Mouse (Mus musculus) lung, postnatal 0 days (tissue): ENCODE data around the gene Arpc4. TPM values are rescaled to one million over a fixed set of nuclear protein-coding genes. Genes with fewer than 3 reads are reported as not detected.
A peak's percentile ranks its signal among the peaks of the same experiment; 100 is the strongest.

ENCODE experiments used
- ATAC-seq: fragments of 200-750 bp; cut with Nextera tagmentation; 2 replicates; pipeline ENCODE4 v1.8.0; 2017; ENCODE audit warnings: moderate library complexity
- DNase-seq: peaks from one replicate; pipeline ENCODE4 v3.0.0-alpha.2; 2016; ENCODE audit warnings: low spot score
- H3K27ac ChIP-seq: fragments of 300-500 bp; sonication (generic); 2 replicates; pipeline ENCODE4 v1.5.1; 2014; ENCODE audit warnings: antibody characterized with exemption, mild to moderate bottlenecking, low read length, mixed read lengths
- H3K27me3 ChIP-seq: fragments of 300-500 bp; sonication (generic); replicated peaks from 2 replicates; pipeline ENCODE4 v1.6.1; 2014; ENCODE audit warnings: low read length, mixed read lengths; ENCODE audit not compliant: insufficient read depth
- H3K36me3 ChIP-seq: fragments of 300-500 bp; sonication (generic); 2 replicates; pipeline ENCODE4 v1.6.1; 2014; ENCODE audit warnings: low read length, mixed read lengths; ENCODE audit not compliant: insufficient read depth
- H3K4me1 ChIP-seq: fragments of 300-500 bp; sonication (generic); 2 replicates; pipeline ENCODE4 v1.6.1; 2014; ENCODE audit warnings: antibody characterized with exemption, low read depth, low read length, mixed read lengths; ENCODE audit not compliant: insufficient read depth
- H3K4me2 ChIP-seq: fragments of 300-500 bp; sonication (generic); replicated peaks from 2 replicates; pipeline ENCODE4 v1.6.1; 2014; ENCODE audit warnings: low read depth, mild to moderate bottlenecking, low read length, moderate library complexity, mixed read lengths
- H3K4me3 ChIP-seq: fragments of 300-500 bp; sonication (generic); 2 replicates; pipeline ENCODE4 v1.5.1; 2014; ENCODE audit warnings: low read depth, low read length
- H3K9ac ChIP-seq: fragments of 300-500 bp; sonication (generic); replicated peaks from 2 replicates; pipeline ENCODE4 v1.6.1; 2014; ENCODE audit warnings: low read depth, mild to moderate bottlenecking
- H3K9me3 ChIP-seq: fragments of 300-500 bp; sonication (generic); 2 replicates; pipeline ENCODE4 v1.6.1; 2016; ENCODE audit warnings: low read length, mixed read lengths
- CTCF ChIP-seq: IDR thresholded peaks from 2 replicates; pipeline ENCODE4 v1.5.1; 2016; ENCODE audit warnings: antibody characterized with exemption, mild to moderate bottlenecking
- EP300 ChIP-seq: IDR thresholded peaks from 2 replicates; pipeline ENCODE4 v1.6.1; 2016; ENCODE audit warnings: antibody characterized with exemption, mild to moderate bottlenecking, control low read depth
- WGBS: fragments of 180-500 bp; shearing (Covaris S2); extraction: QIAGEN DNeasy Blood & Tissue Kit; methylation state at CpG from one replicate; pipeline ENCODE4 v1.1.7; 2014; 5-methylcytosine and 5-hydroxymethylcytosine counted together
- polyA plus RNA-seq: library from polyadenylated mRNA; unstranded; fragments of >200 nt; fragmentation: Nextera tagmentation; extraction: Ambion mirVana; gene quantifications from 2 replicates; pipeline ENCODE4 v1.2.1, GENCODE M21; 2015

The Arpc4 gene
- polyA plus RNA-seq, 1 experiment from 2014 or later: 349 TPM

DNA sequence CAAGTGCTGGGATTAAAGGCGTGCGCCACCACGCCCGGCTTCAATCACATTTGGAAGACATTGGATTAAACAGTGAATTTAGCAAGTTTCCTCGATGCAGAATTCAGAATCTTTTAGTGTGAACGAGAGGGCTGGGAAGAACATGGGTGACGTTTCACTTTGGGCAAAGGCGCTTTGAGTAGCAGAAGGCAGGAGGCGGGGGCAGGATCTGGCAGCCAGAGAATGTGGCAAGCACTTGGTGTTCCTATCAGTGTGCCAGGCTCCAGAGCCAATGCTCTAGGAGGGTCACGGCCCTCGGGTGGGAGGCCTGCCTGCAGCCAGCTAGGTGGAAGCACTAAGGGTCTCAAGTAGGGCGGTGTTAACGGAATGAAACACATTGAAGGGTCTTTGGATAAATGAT lies 24.2 kb downstream of the Arpc4 start:
- H3K27ac ChIP-seq: no peak overlapping the region
- H3K9me3 ChIP-seq: no peaks in the 10 kb centered on the region
- DNase-seq (no peak), ATAC-seq (no peak)
- no peak overlapping the region for H3K4me3 ChIP-seq
- H3K36me3 ChIP-seq: no peaks in the 10 kb centered on the region
- no peaks in the 10 kb centered on the region for H3K27me3 ChIP-seq
- no peak overlapping the region for H3K4me2 ChIP-seq
- no peak overlapping the region for H3K9ac ChIP-seq
- WGBS: 84% methylated on average over 13 of the region's 13 CpGs
- TF ChIP-seq CTCF: no peak
- no peak for TF ChIP-seq EP300
- no peaks in the 10 kb centered on the region for H3K4me1 ChIP-seq

DNA sequence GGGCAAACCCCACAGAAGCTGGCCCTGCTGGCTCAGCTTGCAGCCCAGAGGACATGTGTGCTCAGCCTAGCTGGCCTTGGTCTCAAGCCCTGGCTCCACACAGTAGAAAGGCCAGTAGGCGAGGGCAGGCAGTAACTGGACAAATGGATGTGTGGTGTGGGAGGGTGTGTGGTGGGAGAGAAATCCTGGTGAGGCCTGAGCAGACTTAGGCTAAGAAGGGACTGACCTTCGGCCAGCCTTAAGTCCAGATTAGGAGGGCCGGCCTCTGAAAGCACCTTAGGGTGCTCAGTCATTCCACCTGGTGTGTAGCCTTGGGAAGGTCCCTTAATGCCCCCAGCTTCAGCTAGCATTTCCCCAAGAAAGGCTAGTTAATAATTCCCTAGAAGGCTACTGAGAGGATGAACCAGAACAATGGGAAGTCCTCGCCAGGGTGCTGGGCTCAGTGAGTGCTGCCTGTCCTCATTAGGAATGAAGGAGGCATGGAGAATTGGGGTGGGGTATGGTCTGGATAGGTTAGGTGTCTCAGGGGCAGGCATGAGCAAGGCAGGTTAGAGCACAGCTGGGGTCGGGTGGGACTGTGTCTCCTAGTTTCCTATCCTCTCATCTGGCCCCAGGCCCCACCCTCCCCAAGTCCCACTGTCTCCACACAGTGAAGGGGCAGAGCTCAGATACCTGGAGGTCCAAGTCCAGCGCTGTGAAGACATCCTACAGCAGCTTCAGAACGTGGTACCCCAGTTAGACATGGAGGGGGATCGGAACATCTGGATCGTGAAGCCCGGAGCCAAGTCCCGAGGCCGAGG lies 26.9 kb downstream of the Arpc4 start:
- WGBS: 71% methylated on average over 12 of the region's 12 CpGs
- no peak overlapping the region for H3K9ac ChIP-seq
- no peaks in the 10 kb centered on the region for H3K27me3 ChIP-seq
- DNase-seq (no peak), ATAC-seq (no peak)
- TF ChIP-seq EP300 (no peak), CTCF (no peak)
- H3K36me3 ChIP-seq: no peaks in the 10 kb centered on the region
- no peaks in the 10 kb centered on the region for H3K4me1 ChIP-seq
- H3K4me2 ChIP-seq: no peak overlapping the region
- H3K27ac ChIP-seq: no peak overlapping the region
- H3K9me3 ChIP-seq: no peaks in the 10 kb centered on the region
- H3K4me3 ChIP-seq: no peak overlapping the region

DNA sequence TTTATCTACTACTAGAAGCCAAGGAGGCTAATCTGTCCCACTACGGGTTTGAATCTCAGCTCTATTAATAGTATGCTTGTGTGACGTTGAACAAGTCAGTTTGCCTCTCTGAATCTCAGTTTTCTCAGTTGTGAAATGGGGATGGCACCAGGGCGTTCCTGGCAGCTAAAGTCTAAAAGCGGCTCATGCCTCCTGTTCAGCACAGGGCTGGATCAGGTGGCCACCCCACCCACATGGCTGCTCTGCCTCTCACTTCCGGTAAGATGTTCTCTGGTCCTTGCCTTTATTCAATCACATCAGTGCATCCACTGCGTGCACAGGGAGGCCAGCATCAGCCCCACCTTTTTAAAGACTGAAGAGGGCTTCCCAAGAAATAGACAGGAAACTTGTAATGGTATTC lies 27.6 kb downstream of the Arpc4 start:
- 87% methylated on average over 6 of the region's 6 CpGs for WGBS

DNA sequence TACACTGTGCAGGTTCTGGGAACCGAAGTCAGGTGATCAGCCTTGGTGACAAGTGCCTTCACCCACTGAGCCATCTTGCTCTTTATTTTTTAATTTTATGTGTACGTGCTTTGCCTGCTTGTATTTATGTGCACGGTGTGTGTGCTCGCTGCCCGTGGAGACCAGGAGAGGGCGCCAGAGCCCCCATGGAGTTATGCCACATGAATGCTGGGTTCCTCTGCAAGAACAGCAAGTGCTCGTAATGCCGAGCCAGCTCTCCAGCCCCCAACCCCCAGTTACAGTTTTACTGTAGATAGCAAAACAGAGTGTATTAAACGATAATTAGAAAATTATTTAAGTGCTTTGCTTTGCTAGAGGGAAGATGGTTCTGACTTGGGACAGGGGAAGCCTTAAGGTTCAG lies 28.8 kb downstream of the Arpc4 start:
- ATAC-seq (no peak), DNase-seq (no peak)
- Histone ChIP-seq H3K36me3 (no peaks in the 10 kb centered on the region), H3K9me3 (no peaks in the 10 kb centered on the region), H3K4me2 (no peak overlapping the region), H3K4me3 (no peak overlapping the region), H3K4me1 (no peaks in the 10 kb centered on the region), H3K9ac (no peak overlapping the region), H3K27ac (no peak overlapping the region), H3K27me3 (no peaks in the 10 kb centered on the region)
- 78% methylated on average over 9 of the region's 9 CpGs for WGBS
- TF ChIP-seq EP300: no peak
- TF ChIP-seq CTCF: peak; percentile 26

More for the DNA sequence above, 27.6 kb downstream of the Arpc4 start:
- Histone ChIP-seq H3K27me3 (no peaks in the 10 kb centered on the region), H3K9ac (no peak overlapping the region), H3K36me3 (no peaks in the 10 kb centered on the region), H3K4me2 (no peak overlapping the region), H3K27ac (no peak overlapping the region), H3K4me3 (no peak overlapping the region), H3K9me3 (no peaks in the 10 kb centered on the region), H3K4me1 (no peaks in the 10 kb centered on the region)
- ATAC-seq (no peak), DNase-seq (no peak)
- TF ChIP-seq CTCF (no peak), EP300 (no peak)

DNA sequence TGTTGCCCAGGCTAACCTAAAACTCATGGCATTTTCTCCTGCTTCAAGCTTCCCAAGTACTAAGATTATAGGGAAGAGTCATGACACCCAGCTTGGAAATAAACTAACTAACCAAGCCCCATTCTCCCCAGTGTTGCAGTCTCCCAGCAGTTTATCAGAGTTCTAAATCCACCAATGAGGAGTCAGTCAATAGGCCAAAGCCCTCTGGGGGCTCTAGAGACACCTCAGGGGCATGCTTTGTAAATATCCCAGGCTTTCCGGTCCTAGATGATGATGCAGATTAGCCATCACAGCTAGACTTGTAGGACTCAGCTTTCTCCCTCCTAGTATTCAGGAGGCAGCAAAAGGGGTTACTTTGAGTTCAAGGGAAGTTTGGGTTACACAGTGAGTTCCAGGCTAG lies 32.1 kb downstream of the Arpc4 start:
- ATAC-seq: no peak
- H3K4me3 ChIP-seq: no peak overlapping the region
- no peaks in the 10 kb centered on the region for H3K4me1 ChIP-seq
- 50% methylated on average over 1 of the region's 1 CpGs for WGBS
- H3K9me3 ChIP-seq: no peaks in the 10 kb centered on the region
- H3K36me3 ChIP-seq: no peaks in the 10 kb centered on the region
- TF ChIP-seq EP300 (no peak), CTCF (no peak)
- H3K9ac ChIP-seq: no peak overlapping the region
- no peaks in the 10 kb centered on the region for H3K27me3 ChIP-seq
- no peak overlapping the region for H3K27ac ChIP-seq
- no peak overlapping the region for H3K4me2 ChIP-seq
- DNase-seq: no peak

DNA sequence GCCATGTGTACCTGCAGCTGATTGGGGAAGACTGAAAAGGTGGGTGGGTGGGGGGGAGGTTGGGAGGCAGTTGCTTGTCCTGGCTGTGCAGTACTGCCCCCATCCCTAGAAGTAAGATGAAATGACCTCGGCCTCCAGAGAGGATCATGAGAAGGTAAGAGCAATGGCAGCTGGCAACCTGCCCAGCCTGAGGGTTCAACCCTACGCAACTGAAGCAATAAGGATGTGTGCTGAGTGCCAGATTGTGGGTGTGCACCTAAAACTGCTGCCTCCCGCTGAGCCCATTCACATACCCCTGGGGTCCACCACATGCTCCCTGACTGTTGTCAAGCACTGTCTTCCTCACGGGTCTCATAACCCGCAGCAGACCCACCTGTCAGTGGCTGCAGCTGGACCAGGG lies 38.5 kb downstream of the Arpc4 start:
- WGBS: 54% methylated on average over 5 of the region's 5 CpGs
- Histone ChIP-seq H3K4me1 (peaks cover 8% of the 10 kb centered on the region), H3K36me3 (no peaks in the 10 kb centered on the region), H3K27me3 (no peaks in the 10 kb centered on the region), H3K9ac (no peak overlapping the region), H3K27ac (no peak overlapping the region), H3K9me3 (no peaks in the 10 kb centered on the region), H3K4me3 (no peak overlapping the region), H3K4me2 (no peak overlapping the region)
- DNase-seq (no peak), ATAC-seq (no peak)
- no peak for TF ChIP-seq CTCF
- no peak for TF ChIP-seq EP300
